Mouse (Mus musculus) skeletal muscle tissue, adult 2 months (tissue): ENCODE measurements around the gene Mdga2.

Experiments used
- DNase-seq: peaks from one replicate; pipeline ENCODE4 v3.0.0-alpha.2; 2012; ENCODE audit warnings: low read depth, low spot score

The Mdga2 gene

DNA sequence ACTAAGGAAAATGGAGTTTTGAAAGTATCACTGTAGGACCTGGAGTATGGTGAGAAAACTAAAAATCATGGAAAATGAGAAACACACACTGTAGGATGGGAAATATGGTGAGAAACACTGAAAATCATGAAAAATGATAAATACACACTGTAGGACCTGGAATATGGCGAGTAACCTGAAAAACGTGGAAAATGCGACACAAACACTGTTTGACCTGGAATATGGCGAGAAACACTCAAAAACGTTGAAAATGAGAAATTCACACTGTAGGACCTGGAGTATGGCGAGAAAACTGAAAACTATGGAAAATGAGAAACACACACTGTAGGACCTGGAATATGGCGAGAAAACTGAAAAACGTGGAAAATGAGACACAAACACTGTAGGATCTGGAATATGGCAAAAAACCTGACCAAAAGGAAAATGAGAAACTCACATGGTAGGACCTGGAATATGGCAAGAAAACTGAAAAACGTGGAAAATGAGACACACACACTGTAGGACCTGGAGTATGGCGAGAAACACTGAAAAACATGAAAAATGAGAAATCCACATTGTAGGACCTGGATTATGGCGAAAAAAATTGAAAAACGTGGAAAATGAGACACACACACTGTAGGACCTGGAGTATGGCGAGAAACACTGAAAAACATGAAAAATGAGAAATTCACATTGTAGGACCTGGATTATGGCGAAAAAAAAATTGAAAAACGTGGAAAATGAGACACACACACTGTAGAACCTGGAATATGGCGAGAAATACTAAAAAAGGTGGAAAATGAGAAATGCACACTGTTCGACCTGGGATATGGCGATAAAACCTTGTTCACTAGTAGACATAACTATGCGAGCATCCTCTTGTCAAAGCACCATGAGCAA lies 163.0 kb downstream of the Mdga2 start:
- peak; percentile 32 for DNase-seq

DNA sequence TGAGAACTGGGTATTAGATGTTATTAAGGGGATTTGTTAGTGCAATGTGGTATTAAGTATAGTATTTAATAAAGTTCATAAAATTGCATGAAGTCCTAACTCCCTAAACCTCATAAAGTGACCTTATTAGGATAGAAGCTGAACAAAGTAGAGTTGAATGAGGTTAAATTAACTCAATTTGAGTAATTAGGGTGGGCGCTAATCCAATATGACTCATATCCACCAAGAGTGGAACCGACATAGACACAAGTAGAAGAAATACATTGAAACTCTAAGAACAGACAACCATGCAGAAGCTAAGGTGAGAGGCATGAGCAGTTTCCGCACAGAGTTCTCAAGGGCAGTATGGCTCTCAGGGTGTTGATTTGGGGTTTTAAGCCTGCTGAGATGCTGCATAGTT lies 165.7 kb downstream of the Mdga2 start:
- no peak for DNase-seq

DNA sequence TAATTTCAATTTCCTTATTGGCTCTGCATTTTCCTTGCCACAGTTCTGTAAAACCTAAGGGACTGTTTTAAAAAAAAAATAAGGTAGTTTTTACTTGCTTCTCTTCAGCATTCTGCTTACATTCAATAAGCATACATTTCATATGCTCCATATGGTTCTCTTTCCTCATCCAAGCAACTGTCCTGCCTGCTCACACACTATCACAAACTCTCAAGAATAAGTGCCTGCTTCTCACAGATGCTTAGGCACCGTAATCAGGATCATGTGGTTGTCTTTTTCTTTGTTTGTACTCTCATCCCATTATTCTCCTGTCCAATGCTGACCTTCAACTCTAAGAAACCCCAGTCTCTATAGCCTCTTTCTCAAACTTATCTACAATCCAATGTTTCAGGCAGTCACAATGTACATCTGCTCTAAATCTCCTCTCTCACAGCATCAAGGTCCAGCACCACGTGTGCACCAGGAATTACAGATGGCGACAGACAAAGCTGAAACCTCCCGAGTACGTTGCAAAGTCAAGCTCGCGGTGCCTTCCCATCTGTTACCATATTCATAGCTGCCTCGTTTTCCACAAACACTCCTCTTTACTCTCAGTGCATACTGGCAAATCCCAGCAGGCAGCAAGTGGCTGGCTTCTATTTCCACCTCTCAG lies 177.1 kb downstream of the Mdga2 start:
- no peak for DNase-seq

DNA sequence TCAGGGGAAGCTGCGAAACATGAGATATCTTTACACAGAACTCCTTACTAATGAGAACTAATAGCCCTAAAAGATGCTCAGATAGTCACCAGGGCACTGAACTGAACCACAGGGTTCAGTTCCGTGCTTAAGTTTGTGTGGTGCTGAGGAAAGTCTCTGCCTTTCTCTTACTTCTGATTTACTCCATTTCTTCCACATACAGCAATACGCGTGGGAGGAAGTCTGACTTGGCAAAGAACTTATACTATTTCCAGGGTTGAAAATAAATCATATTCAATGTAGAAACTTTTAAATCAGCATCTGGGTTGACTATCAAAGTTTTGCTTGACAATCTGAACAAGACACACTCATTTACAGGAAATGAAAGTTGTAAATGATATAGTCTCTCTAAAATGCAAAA lies 180.5 kb downstream of the Mdga2 start:
- DNase-seq = no peak

DNA sequence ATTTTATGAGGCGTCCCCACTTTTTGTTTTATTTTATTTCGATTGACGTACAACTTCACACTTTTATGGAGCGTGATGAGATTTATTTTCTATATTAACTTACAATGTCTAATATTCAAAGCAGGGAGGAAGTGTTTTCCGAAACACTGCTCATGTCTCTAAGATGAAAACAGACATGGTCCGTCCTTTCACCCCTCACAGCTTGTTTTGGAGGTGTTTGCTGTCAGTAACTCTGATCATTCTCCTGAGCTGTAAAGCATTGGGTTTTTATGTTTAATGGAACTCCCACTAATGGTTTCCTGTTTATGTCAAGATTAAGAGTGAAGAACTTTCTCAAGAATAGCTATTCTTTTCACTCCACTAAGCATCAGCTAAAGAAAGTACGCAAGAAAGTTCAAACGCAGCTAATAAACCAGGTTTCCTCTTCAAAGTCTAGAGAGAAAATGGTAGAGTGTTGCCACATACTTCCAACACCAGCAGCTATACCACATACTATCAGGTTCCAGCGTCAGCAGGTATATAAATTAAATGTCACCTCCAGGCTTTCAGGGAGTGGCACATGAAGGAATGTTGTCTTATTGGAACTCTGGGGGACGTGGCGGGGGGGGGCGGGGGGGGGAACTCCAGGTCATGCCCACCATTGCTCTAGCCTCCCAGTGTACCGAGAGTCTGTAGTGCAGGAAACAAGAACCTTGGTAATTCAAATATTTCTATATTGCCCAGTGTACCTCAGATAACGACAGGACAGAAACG lies 186.7 kb downstream of the Mdga2 start:
- DNase-seq = no peak

DNA sequence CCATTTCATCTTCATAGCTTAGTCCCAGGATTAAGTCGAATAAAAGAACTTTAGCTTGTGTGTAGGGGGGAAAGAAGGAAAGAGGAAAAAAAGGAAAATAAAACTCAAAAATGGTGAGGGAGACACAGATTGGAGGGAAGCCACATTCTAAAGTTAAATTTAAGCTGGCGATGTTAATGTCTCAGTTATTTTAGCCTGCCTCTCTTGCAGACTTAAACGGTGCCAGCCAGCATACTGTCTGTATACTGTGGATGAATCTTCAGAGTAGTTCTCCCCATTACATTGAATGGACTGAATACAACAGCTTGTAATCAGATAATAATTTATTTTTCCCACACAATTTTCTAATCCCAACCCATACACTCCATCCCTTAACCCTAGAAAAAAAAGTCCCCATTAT lies 205.2 kb downstream of the Mdga2 start:
- no peak for DNase-seq

DNA sequence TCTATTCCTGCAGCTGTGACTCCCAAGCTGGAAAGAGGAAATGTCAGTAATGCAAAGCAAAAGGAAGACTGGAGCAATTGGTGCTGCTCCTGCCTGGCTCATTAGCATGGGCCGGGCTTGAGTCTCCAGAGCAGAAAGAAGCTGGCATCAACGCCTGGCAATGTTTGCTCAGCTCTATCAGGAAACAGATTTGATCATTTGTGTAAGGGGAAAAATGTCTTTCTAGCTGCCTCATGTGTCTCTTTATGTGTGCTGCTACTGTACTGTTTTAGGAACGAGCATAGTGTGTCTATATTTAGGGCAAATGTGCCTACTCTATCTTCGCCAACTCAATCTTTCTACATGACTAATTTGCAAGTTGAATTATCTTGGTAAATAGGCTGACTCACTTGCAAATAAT lies 211.0 kb downstream of the Mdga2 start:
- no peak for DNase-seq

DNA sequence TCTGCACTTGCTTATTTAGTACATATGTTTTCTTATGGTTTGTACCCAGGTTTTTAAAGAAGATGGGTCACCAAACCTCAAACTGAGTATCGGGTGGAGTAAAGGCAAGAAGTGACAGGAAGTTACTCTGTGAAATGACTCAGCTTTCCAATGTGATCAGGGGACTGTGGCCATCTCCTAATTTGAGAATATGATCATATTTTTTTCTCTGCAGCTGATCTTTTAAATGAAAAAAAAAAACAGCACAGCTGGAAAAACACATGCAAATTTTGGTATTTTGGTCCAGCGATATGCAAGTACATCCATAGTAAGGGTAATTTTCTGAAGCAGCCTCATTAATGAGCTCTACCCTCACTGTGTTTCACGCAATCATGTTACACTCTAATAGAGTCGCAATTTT lies 212.0 kb downstream of the Mdga2 start:
- no peak for DNase-seq

DNA sequence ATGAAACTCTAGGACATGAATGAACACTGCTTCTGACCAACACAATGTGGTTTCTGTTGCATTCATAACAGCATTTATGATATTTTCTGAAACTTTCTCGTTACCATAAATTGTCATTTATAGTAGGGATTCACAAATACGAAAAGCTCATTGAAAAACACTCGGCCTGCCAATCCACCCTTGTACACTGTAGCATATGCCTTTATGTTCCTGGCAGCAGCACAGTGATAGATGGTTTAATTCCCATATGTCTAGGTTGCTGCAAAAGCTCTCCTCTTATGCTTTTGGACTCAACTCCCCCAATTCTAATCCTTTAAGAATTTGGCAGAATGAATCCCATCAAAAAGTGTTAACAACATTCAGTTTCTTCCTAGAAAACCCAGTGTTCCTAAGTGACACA lies 213.2 kb downstream of the Mdga2 start:
- DNase-seq = no peak

DNA sequence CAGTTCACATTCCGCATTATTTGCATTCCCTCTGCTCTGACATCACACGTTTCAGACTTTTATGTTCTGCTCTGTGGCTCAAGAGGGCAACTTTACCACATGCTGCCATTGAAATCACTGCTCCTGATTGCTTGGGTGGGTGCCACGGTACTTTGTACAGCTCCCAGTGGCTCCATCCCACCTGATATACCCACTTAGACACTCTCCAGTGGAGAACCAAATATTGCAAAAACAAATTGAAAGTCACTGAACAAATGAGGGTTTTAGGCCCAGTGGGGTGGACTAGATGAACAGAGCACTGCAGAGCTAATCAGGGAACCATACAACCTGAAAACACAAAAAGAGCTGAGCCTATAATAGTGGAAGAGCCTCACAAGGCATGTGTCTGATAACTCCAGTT lies 268.2 kb downstream of the Mdga2 start:
- DNase-seq = no peak

DNA sequence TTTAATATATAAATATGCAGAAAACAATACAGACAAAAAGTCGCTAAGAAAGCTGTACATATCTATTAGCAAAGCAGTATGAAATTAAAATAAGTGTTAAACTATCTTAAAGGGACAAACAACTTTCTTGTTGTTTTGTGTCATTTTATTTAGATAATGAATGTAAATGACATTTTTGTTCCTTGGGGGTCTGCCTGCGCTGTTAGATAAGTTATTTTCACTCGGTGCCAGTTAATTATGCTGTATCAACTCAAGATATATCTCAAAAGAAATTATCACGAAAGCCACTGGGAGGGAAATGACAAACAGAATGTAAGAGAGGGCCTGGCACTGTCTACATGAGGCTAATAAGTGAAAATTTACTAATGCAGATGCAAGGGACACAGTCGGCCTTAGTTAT lies 306.6 kb downstream of the Mdga2 start:
- no peak for DNase-seq

DNA sequence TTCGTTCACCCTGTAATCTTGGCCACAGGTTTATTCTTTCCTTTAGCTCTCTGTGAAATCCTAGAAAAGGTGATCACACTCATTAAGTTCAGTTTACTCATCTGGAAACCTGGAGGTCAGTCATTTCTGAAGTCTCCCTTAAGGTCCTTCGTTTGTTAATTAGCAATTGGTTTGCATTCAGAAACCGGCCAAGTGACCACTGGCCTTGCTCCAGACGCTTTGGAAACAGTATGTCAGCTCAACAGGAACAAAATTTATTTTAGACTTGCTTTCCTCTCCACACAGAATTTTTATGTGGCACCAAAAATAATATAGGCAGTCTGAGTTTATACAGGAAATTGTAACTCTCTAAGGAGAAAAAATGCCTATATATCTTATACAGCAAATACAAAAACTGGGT lies 323.0 kb downstream of the Mdga2 start:
- DNase-seq = no peak

DNA sequence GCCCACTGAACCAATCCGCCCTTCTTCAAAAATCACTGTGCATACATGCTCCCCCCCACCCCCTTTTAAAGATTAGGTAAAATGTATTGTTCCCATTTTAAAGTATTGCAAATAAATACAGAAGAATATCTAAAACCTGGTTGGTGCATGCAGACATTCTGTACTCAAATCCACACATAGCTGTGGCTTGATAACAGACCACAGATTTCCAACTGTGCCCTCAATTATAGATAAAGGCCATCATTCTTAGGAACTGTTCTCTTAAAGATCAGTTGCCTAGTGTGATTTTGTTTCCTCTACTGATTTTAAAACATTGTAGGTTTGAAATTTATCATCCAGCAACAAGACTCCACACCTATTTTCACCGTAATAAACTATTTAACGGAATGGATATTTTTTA lies 325.6 kb downstream of the Mdga2 start:
- no peak for DNase-seq

DNA sequence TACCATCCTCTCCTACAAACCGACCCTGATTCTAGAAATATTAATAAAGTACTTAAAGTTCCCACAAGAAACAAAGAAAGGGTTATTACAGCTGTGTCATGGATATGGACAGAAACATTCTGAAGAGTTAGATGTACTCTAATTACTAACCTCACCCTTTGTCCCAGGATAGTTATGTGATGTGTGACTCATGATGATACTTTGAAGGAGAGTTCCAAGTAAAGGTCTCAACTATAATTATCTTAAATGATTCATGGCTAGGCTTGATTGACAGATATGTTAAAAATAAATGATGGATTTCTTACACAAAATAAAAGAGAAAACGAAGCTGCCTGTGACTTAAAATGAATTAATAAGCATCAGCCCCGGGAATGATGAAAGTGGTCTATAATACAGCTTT lies 332.1 kb downstream of the Mdga2 start:
- DNase-seq = no peak

DNA sequence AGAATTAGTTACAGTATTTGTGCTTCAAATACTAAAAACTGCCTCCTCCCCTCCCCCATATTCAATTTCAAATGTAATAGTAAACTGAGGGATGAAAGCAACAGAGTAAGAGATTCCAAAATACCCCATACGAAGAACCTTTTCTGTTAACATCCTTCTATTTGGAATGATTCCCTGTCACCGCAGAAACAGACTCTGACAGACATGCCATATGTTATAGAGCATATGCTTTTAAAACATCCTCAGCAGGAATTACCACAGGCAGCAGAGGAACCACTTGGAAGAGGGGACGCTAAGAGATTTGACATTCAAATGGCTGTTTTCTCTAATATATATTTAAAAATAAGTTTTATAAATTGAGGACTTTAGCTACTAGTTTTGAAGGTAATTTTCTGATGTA lies 333.1 kb downstream of the Mdga2 start:
- DNase-seq = no peak

DNA sequence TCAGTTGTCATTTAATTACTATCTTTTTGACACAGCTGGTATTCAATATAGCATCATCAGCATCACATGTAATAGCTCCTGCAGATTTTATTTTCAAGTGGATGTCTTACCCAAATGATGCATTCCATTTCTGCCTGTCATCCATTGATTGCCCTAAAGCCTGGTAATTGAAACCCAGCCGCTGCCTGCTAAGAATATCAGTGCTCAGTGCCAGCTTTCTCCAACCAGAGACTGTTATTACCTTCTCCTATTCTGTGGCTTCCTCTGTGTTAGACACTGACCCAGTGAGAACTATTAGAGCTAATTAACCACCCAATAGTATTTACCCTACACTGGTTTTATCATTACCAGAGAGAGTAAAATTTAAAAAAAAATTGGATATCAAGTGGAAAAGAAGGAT lies 333.7 kb downstream of the Mdga2 start:
- no peak for DNase-seq

DNA sequence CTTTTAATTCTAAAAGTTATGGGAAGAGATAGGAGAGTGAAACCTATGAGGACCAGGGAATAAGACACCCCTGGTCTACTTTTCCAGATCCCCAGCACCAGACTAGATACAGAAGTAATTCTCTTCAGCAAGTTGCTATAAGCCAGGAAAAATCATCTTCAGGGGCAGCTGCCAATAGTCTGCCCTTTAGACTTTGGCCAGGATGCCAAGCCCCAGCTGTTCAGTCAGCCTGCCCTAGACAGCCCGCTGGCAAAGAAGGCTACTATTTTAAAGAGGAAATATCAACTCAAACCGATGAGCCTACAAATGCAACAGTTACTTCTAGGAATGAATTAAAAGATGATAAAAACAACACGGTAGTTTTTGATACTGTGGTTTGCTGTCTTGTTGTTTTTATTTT lies 356.1 kb downstream of the Mdga2 start:
- peak; percentile 5 for DNase-seq

DNA sequence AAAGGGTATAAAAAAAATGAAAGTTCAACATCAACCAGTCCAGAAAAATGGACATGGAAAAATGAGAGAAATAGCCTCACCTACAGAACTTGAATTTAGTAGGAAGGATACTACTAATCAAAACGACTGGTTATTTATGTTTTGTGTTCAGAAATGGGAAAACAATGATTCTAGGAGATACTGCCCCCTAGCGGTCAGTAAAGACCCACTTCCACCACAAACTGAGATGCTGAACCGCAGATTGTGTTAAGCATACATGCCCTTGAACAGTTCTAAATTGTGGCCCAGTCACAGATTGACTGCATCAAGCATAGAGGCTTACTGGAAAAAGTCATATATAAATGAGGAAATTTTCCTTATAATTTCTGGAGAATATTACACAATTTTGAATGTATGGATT lies 369.2 kb downstream of the Mdga2 start:
- no peak for DNase-seq

DNA sequence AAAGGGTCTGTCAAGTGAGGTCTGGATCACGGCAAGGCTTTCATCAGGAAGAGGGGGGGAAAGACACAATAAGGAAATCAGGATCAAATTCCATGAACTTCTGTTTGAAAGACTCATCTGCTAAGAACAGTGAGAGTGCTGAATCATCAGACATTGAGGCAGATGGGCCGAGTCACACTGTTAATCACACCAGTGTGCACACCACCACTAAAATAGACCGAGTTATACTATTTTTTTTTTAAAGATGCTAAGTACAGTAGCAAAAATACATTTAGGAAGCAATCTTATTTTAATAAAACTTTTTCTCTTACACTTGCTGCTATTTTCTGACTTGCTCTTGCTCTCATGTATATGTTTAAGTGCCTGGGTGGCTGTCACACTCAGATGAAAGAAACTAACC lies 382.0 kb downstream of the Mdga2 start:
- DNase-seq = no peak

DNA sequence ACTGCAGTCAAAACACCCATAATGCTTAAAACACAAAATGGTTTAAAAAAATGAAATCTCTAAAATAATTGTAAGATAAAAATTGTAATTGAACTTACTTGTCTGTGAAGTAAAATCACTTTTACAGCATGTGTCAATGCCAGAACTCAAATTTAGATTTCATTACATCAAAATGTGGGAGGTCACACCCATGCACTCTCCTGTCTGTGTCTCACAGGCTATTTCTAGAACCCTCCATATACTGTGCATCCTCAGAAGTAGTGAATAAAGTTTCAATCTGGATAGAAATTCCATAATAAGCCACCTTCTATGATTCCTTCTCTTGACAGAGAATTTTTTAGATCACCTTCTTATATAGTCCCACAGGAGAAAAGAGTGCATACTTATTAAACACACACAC lies 466.7 kb downstream of the Mdga2 start:
- no peak for DNase-seq

DNA sequence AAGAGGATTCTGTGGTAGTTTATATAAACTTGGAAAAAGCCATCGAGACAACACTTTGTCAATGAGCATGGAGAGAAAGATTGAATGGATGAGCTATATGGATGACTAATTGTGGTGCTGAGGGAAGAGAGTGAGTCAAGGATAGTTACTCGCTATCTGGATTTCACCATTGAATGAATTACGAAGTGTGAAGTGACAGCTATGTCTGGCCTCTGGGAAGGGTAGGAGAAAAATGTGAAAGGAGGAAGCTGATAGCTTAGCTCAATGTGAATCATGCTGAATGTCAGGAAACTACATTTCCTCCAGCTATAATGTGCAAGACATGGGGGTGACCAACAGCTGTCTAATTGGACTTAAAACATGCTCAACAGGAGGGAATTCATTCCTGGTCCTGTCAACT lies 487.8 kb downstream of the Mdga2 start:
- no peak for DNase-seq

DNA sequence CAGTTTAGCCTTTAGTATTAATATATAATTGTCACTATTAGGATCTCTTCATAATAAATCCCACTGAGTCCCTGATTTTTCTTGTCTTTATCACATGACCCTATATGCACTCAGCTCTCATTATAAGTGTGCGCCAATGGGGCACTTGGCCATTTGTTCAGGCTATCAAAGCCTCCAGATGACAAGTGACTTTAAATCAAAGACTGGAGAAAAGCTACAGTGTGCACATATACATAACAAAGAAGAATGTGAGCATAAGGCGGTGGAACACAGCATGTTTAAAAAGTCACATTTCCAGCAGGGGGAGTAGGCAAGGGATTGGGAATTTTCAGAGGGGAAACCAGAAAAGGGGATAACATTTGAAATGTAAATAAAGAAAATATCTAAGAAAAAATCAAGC lies 497.9 kb downstream of the Mdga2 start:
- DNase-seq = no peak

DNA sequence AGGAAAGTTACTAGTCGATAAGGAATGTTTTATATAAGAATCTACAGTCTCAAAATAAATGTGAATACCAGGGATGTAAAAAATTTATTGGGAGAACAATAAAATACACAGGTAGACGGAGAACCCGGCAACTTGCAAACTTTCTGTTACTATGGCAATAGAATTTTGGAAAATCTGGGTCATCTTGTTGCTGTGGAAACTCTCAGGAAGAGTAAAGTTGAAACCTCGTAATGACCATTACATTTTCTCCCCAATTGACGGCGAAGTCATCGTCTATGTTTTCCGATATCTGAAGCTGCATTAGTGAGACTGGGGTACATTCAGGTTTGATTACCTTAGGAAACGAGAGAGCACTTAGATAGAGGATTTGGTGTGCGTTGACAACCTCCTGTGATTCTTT lies 514.0 kb downstream of the Mdga2 start:
- no peak for DNase-seq
